ENCODE assay signal across 9 mouse cellular contexts in genomic region chr17:71129489-71130261, GRCm38 (mm10). TPM values are rescaled to one million over a fixed set of nuclear protein-coding genes. Genes with fewer than 3 reads are reported as not detected.
DNase-seq lines count a peak whose midpoint lies in the region; ATAC-seq and TF ChIP-seq lines count a peak whose summit lies in the region.
"Had no signal": no experiment of that assay in that cellular context is flagged by ENCODE, and none has a peak within 500 bp of the region (broad histone marks: within the 10 kb centered on the region; RNA-seq: fewer than 3 reads in every experiment).

No protein-coding gene starts in this region.

- peak; percentile 46 to 52 for DNase-seq in frontal cortex, adult 2 months (ENCODE audit: extremely low spot score in 1 of 2, low spot score in 1 of 2)
- DNase-seq in frontal cortex, postnatal 14 days (ENCODE audit: low spot score in 2 of 2), result no peak
- peak in 1 of 2 experiments; percentile 35 for DNase-seq in layer of hippocampus, adult 2 months (ENCODE audit: low spot score in 2 of 2)
- no peak for DNase-seq in layer of hippocampus, adult 11-12 months (ENCODE audit: low spot score)
- DNase-seq in frontal cortex, postnatal 36 days (ENCODE audit: low spot score in 2 of 2), result peak; percentile 44 to 61
- DNase-seq in cerebellum, postnatal 25 days, result no peak
- no peak for DNase-seq in urinary bladder, adult 2 months (ENCODE audit: low spot score)

- no peak overlapping the region for H3K4me2 ChIP-seq in midbrain, embryonic 12.5 days (replicated peaks)
- H3K4me2 ChIP-seq: liver, embryonic 11.5 days had no signal

- no peaks in the 10 kb centered on the region for H3K36me3 ChIP-seq in midbrain, embryonic 12.5 days

- ATAC-seq in midbrain, embryonic 12.5 days (ENCODE audit: low FRiP score, low read depth), result peak; percentile 44; the same call in 1 of the 2 replicates

- peaks cover 3% of the 10 kb centered on the region; the same call in 1 of the 2 replicates for H3K4me1 ChIP-seq in midbrain, embryonic 12.5 days

- TF ChIP-seq CTCF in layer of hippocampus, adult 2 months (conservative IDR thresholded peaks at IDR 0.05), result no peak

- H3K27ac ChIP-seq in layer of hippocampus, adult 2 months, result peak overlapping the region; percentile 65
- H3K27ac ChIP-seq in midbrain, embryonic 12.5 days (replicated peaks), result 0 out of 2 replicates have a peak overlapping the region, but pooled peaks have one; percentile 10

- no peaks in the 10 kb centered on the region for H3K27me3 ChIP-seq in midbrain, embryonic 12.5 days

- no peak overlapping the region for H3K9ac ChIP-seq in midbrain, embryonic 12.5 days (replicated peaks)

- WGBS in midbrain, embryonic 12.5 days, result 68% methylated on average over 9 of the region's 9 CpGs

- no peaks in the 10 kb centered on the region for H3K9me3 ChIP-seq in midbrain, embryonic 12.5 days

- no peak overlapping the region for H3K4me3 ChIP-seq in layer of hippocampus, adult 2 months
- H3K4me3 ChIP-seq in midbrain, embryonic 12.5 days, result no peak overlapping the region

RNA-seq across cellular contexts. Expression of gene Lpin2, which starts 52.7 kb away (rescaled TPM):
- 44.9 and 47.1 TPM in 2 replicates for polyA plus RNA-seq in frontal cortex, adult 2 months (2012; rRNA removed)
- 100 to 1,000 TPM in 1 of 2 experiments, 10 to 100 TPM in 1; 95.8 to 109 TPM for total RNA-seq in layer of hippocampus, adult 2 months (2021)
- polyA plus RNA-seq in midbrain, embryonic 12.5 days (2016; fragmentation: Nextera tagmentation; extraction: Ambion mirVana), result 41.0 and 41.4 TPM in 2 replicates
- 13.7 and 18.8 TPM in 2 replicates for polyA plus RNA-seq in urinary bladder, adult 2 months (2012; rRNA removed)

Comparison
In these comparisons a context has a peak if more than half of its experiments do, and no peak if none do; other contexts are left out.
1. DNase-seq: peak in frontal cortex, adult 2 months (2 of 2) and frontal cortex, postnatal 36 days (2 of 2); none in frontal cortex, postnatal 14 days (0 of 2), layer of hippocampus, adult 11-12 months (single experiment), cerebellum, postnatal 25 days (0 of 2) and urinary bladder, adult 2 months (single experiment).